Mouse (Mus musculus): ENCODE results near the gene Foxn3. TPM values are rescaled to one million over a fixed set of nuclear protein-coding genes. Genes with fewer than 3 reads are reported as not detected.

The Foxn3 gene
- polyA plus RNA-seq, 1 experiment from 2014 or later = 54.0 TPM

DNA sequence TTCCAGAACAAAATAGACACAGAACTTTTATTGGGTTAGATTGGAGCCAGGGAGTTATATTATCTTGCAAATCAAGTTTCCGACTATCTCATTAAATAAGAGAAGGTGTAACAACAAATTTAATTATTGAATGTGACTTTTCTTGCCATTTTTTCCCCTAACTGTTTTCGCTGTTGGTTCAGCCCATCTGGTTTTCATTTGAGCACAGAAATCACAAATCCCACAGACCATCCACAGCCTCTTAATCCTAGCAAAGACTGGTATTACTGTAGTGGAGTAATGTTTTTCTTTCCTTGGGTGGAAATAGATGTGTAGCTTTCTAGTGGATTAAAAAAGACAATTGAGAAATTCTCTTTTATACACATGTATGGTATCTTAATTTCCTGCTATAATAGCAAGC is 40.0 kb upstream of the Foxn3 start:
- Histone ChIP-seq H3K9ac (ENCODE audit: low read depth, low read length) (no peak overlapping the region), H3K9me3 (replicated peaks; ENCODE audit: low read length) (no peaks in the 10 kb centered on the region), H3K4me3 (replicated peaks; ENCODE audit: low read depth, low read length) (no peak overlapping the region), H3K27ac (no peak overlapping the region), H3K36me3 (ENCODE audit: insufficient read depth, low read length) (no peaks in the 10 kb centered on the region), H3K4me1 (replicated peaks; ENCODE audit: insufficient read depth, low read length) (no peaks in the 10 kb centered on the region), H3K27me3 (ENCODE audit: insufficient read depth, low read length) (no peaks in the 10 kb centered on the region), H3K4me2 (ENCODE audit: low read length) (no peak overlapping the region)
- ATAC-seq (replicated peaks; ENCODE audit: low FRiP score, low read depth) = no peak
- no peak for DNase-seq (ENCODE audit: low spot score)
- no peak for TF ChIP-seq CTCF (IDR thresholded peaks at IDR 0.05; ENCODE audit: low read depth)
- WGBS = 81% methylated on average over 2 of the region's 2 CpGs

DNA sequence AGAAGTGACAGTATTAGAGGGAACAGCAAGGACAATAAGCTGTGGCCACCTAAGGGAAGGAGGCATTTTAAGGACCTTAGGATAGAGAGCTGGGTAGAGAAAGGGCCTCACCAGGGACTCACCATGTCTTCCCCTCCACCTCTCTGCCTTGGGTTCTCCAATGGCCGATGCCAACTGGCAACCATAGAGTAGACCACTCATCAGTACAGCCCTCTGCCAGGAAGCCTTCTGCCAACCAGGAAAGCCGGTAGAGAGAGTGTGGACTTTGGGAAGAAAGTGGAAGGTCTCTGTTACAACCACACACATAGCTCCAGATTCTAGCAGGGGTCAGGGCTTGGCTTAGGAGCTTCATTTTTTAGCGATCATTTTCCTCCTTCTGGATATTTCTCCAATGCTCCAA is 38.5 kb upstream of the Foxn3 start:
- H3K27ac ChIP-seq = no peak overlapping the region
- H3K9me3 ChIP-seq (replicated peaks; ENCODE audit: low read length) = no peaks in the 10 kb centered on the region
- no peak overlapping the region for H3K4me2 ChIP-seq (ENCODE audit: low read length)
- WGBS = 100% methylated on average over 3 of the region's 3 CpGs
- H3K4me1 ChIP-seq (replicated peaks; ENCODE audit: insufficient read depth, low read length) = no peaks in the 10 kb centered on the region
- TF ChIP-seq CTCF (IDR thresholded peaks at IDR 0.05; ENCODE audit: low read depth) = no peak
- H3K36me3 ChIP-seq (ENCODE audit: insufficient read depth, low read length) = no peaks in the 10 kb centered on the region
- H3K27me3 ChIP-seq (ENCODE audit: insufficient read depth, low read length) = no peaks in the 10 kb centered on the region
- ATAC-seq (replicated peaks; ENCODE audit: low FRiP score, low read depth) (no peak), DNase-seq (ENCODE audit: low spot score) (no peak)
- H3K4me3 ChIP-seq (replicated peaks; ENCODE audit: low read depth, low read length) = no peak overlapping the region
- H3K9ac ChIP-seq (ENCODE audit: low read depth, low read length) = no peak overlapping the region

DNA sequence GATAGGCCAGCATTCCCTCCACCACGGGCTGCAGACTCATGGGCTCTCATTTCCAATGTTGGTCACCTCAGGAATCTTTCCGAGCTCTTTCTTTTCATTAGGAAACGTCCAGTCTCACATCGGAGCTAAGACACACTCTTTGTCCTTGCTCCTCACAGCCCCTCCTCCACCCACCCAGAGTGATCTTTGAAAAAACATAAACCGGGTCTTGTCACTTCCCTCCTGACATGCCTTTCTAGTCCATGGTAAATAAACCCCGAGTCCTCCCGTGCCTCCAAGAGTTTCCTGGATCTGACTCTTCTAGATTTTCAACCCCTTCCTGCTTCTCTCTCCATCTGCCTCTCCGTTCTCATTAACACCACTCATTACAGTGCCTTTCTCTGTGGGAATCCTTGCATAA is 38.0 kb upstream of the Foxn3 start:
- no peak overlapping the region for H3K27ac ChIP-seq

DNA sequence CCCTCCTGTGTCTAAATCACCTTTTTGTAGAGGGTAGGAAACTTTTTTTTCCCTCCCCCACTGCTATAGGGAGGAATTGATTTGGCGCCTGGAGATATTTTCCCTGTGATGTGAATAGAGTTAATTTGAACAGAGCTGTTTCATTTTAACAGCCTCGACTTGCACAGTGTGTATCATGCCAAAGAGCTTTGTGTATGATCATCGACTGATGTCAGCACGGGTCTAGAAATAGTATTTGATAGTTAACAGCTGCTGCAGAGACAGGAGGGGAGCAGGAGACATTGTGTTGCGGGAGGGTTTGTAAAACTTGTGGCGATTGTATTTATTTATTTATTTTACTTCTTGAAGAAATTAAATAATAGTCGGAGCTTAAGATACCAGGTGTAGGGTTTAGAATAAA is 36.2 kb upstream of the Foxn3 start:
- ATAC-seq (replicated peaks; ENCODE audit: low FRiP score, low read depth) (no peak), DNase-seq (ENCODE audit: low spot score) (peak; percentile 40)
- no peaks in the 10 kb centered on the region for H3K4me1 ChIP-seq (replicated peaks; ENCODE audit: insufficient read depth, low read length)
- no peaks in the 10 kb centered on the region for H3K27me3 ChIP-seq (ENCODE audit: insufficient read depth, low read length)
- H3K4me3 ChIP-seq (replicated peaks; ENCODE audit: low read depth, low read length) = no peak overlapping the region
- H3K4me2 ChIP-seq (ENCODE audit: low read length) = no peak overlapping the region
- TF ChIP-seq CTCF (IDR thresholded peaks at IDR 0.05; ENCODE audit: low read depth) = no peak
- no peak overlapping the region for H3K27ac ChIP-seq
- H3K36me3 ChIP-seq (ENCODE audit: insufficient read depth, low read length) = no peaks in the 10 kb centered on the region
- no peak overlapping the region for H3K9ac ChIP-seq (ENCODE audit: low read depth, low read length)
- 46% methylated on average over 7 of the region's 7 CpGs for WGBS
- H3K9me3 ChIP-seq (replicated peaks; ENCODE audit: low read length) = no peaks in the 10 kb centered on the region

More for the DNA sequence above, 38.0 kb upstream of the Foxn3 start:
- WGBS = 37% methylated on average over 8 of the region's 8 CpGs
- Histone ChIP-seq H3K9ac (ENCODE audit: low read depth, low read length) (no peak overlapping the region), H3K4me3 (replicated peaks; ENCODE audit: low read depth, low read length) (no peak overlapping the region), H3K27me3 (ENCODE audit: insufficient read depth, low read length) (no peaks in the 10 kb centered on the region), H3K36me3 (ENCODE audit: insufficient read depth, low read length) (no peaks in the 10 kb centered on the region), H3K4me1 (replicated peaks; ENCODE audit: insufficient read depth, low read length) (no peaks in the 10 kb centered on the region), H3K9me3 (replicated peaks; ENCODE audit: low read length) (no peaks in the 10 kb centered on the region), H3K4me2 (ENCODE audit: low read length) (no peak overlapping the region)
- no peak for ATAC-seq (replicated peaks; ENCODE audit: low FRiP score, low read depth)
- no peak for TF ChIP-seq CTCF (IDR thresholded peaks at IDR 0.05; ENCODE audit: low read depth)
- no peak for DNase-seq (ENCODE audit: low spot score)

DNA sequence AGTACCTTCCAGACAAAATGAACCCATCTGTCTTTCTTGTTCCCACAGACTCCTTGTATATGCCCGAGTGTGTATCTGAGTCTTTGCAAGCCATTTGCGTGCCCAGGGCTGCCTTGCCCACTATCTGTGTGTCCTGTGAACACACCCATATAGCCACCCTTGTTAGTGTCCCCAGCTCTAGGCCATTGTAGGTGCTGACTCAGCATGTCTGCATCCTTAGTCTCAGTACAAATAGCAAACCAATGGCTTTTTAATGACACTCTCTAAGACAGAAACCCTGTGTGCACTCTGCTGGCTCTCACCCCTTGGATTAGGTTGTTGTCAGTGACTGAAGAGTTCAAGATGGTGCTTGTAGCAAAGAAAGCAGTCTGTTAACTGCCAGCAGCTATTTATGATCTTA is 33.0 kb upstream of the Foxn3 start:
- no peak overlapping the region for H3K4me3 ChIP-seq (replicated peaks; ENCODE audit: low read depth, low read length)
- no peaks in the 10 kb centered on the region for H3K9me3 ChIP-seq (replicated peaks; ENCODE audit: low read length)
- no peaks in the 10 kb centered on the region for H3K36me3 ChIP-seq (ENCODE audit: insufficient read depth, low read length)
- no peaks in the 10 kb centered on the region for H3K4me1 ChIP-seq (replicated peaks; ENCODE audit: insufficient read depth, low read length)
- H3K4me2 ChIP-seq (ENCODE audit: low read length) = no peak overlapping the region
- TF ChIP-seq CTCF (IDR thresholded peaks at IDR 0.05; ENCODE audit: low read depth) = no peak
- no peaks in the 10 kb centered on the region for H3K27me3 ChIP-seq (ENCODE audit: insufficient read depth, low read length)
- no peak for ATAC-seq (replicated peaks; ENCODE audit: low FRiP score, low read depth)
- H3K9ac ChIP-seq (ENCODE audit: low read depth, low read length) = no peak overlapping the region
- no peak for DNase-seq (ENCODE audit: low spot score)
- WGBS = 89% methylated on average over 2 of the region's 2 CpGs
- H3K27ac ChIP-seq = no peak overlapping the region

DNA sequence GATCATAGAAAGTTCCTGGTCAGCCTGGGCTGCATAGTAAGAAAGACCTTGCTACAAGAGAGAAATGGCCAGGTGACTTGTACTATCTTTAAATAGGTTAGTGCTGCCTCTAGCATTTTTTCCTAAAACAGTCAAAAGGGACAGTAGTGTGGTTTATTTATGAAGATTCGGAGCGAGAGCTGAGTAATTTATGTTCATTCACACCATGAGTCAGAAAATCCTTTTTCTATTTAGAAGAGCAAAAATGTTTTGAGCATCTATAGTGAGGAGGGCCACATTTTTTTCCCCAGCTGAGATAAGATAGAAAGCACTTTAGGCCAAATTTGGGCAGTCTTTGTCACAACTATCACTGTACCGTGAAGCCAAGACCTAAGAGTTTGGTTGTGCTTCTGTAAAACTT is 24.0 kb upstream of the Foxn3 start:
- no peaks in the 10 kb centered on the region for H3K27me3 ChIP-seq (ENCODE audit: insufficient read depth, low read length)
- DNase-seq (ENCODE audit: low spot score) = no peak
- no peak overlapping the region for H3K27ac ChIP-seq
- TF ChIP-seq CTCF (IDR thresholded peaks at IDR 0.05; ENCODE audit: low read depth) = no peak
- ATAC-seq (replicated peaks; ENCODE audit: low FRiP score, low read depth) = no peak
- H3K9ac ChIP-seq (ENCODE audit: low read depth, low read length) = no peak overlapping the region
- H3K4me2 ChIP-seq (ENCODE audit: low read length) = no peak overlapping the region
- 63% methylated on average over 3 of the region's 3 CpGs for WGBS
- H3K9me3 ChIP-seq (replicated peaks; ENCODE audit: low read length) = no peaks in the 10 kb centered on the region
- H3K4me1 ChIP-seq (replicated peaks; ENCODE audit: insufficient read depth, low read length) = no peaks in the 10 kb centered on the region
- H3K4me3 ChIP-seq (replicated peaks; ENCODE audit: low read depth, low read length) = no peak overlapping the region
- H3K36me3 ChIP-seq (ENCODE audit: insufficient read depth, low read length) = no peaks in the 10 kb centered on the region

DNA sequence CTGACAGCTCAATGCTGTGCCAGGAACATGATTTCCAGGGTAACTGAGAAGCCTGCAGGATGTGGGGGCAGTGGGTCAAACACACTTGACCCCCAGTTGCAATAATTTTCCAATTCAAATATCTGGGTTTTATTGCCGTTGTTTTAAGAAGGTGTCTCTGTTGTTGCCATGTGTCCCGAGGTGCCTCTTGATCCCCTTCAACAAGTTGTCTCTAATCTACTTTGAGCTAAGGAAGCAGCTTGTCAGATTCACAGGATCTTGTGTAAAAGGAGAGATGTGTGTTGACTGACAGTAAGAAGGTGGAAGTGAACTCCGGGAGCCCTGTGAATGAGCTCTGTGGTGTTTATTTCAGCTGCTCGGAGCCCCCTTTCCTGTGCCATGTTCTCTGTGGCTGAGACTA is 16.6 kb upstream of the Foxn3 start:
- Histone ChIP-seq H3K9me3 (replicated peaks; ENCODE audit: low read length) (no peaks in the 10 kb centered on the region), H3K4me2 (ENCODE audit: low read length) (no peak overlapping the region), H3K27ac (no peak overlapping the region), H3K4me3 (replicated peaks; ENCODE audit: low read depth, low read length) (no peak overlapping the region), H3K4me1 (replicated peaks; ENCODE audit: insufficient read depth, low read length) (no peaks in the 10 kb centered on the region), H3K36me3 (ENCODE audit: insufficient read depth, low read length) (no peaks in the 10 kb centered on the region), H3K9ac (ENCODE audit: low read depth, low read length) (no peak overlapping the region), H3K27me3 (ENCODE audit: insufficient read depth, low read length) (no peaks in the 10 kb centered on the region)
- DNase-seq (ENCODE audit: low spot score) (no peak), ATAC-seq (replicated peaks; ENCODE audit: low FRiP score, low read depth) (no peak)
- no peak for TF ChIP-seq CTCF (IDR thresholded peaks at IDR 0.05; ENCODE audit: low read depth)
- 24% methylated on average over 4 of the region's 4 CpGs for WGBS
